Mouse (Mus musculus) left cerebral cortex, postnatal 14 days (tissue): Measurements from ENCODE around the gene Knop1. TPM values are rescaled to one million over a fixed set of nuclear protein-coding genes. Genes with fewer than 3 reads are reported as not detected.

ENCODE experiments used
- DNase-seq, 2 experiments: peaks; one replicate each; pipeline ENCODE4 v3.0.0; 2021 to 2022; ENCODE audit warnings: low spot score in 2 of 2, mixed read lengths in 1 of 2
- intact Hi-C: fragments of 180-260 bp; cut with DNase I; formaldehyde crosslinking; loops from one replicate; pipeline ENCODE4 v1.15.1; 2025
- total RNA-seq, 2 experiments: library from RNA; stranded (reverse); gene quantifications; 2 replicates each; pipeline ENCODE4 v1.2.3; 2021

The Knop1 gene
- total RNA-seq, 2 experiments from 2014 or later, result 36.8 to 39.6 TPM

DNA sequence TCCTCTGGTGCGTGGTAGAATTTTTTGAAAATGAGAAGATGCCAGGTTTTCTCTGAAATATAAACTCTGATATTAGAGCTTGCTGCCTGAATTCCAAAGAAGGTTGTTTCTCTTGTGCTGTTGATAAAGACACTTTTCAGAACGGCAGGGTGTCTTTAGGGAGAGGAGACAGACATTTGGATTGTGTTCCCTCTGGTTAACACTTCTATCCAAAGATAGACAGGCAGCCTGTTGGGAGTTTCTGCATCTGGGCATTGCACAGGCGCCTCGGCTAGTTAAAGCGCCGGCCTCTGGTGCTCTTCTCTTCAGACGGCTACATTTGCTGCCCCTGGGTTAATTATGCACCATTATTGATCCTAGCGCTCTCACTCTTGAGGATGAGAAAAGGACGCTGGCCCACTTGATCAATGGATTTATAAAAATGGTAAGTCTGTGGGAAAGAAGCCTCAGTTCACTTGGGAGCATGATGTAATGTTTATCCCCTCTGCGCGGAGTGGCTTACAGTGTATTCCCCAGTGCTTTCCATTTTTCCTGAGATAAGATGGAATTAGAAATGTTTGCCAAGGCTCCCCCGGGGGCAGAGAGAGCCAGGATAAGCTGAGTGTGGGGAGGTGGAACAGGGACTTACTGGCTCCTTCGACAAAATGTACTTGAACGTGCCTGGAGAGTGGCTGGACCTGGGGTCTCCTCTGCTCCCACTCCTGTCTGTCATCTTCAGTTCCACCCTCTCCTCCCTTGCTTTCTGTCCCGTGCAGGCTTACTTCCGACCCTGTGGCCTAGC is 49.2 kb downstream of the Knop1 start:
- no peak for DNase-seq
- intact Hi-C loops, result no loop called here

DNA sequence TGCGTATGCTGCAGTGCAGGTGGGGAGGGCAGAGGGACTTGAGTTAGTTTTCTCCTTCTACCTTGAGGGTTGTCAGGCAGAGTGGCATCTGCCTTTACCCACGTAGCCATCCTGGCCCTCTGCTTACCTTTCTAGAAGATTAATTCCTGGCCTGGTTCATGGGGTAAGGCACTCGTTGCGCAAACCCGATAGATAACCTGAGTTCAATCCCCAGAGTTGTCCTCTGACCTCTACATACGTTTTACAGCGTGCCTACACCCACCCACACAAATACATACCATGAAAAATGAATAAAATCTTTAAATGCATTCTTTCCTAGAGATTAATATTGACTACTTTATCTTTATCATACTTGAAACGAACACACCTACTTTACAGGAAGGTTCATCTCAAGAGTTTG is 52.6 kb downstream of the Knop1 start:
- DNase-seq, result no peak
- intact Hi-C loops, result no loop called here

DNA sequence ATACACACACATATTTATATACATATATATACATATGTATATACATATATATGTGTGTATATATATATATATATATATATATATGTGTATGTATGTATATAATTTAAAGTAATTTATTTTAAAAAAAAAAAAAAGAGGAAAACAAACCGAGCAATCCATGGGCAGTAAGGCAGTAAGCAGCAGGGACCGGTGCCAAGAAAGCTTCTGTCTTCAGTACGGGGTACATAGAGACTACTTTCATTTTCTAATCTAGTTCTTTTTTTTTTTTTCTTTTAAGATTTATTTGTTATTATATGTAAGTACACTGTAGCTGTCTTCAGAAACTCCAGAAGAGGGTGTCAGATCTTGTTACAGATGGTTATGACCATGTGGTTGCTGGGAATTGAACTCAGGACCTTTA is 54.3 kb downstream of the Knop1 start:
- DNase-seq, result no peak
- intact Hi-C loops, result no loop called here

DNA sequence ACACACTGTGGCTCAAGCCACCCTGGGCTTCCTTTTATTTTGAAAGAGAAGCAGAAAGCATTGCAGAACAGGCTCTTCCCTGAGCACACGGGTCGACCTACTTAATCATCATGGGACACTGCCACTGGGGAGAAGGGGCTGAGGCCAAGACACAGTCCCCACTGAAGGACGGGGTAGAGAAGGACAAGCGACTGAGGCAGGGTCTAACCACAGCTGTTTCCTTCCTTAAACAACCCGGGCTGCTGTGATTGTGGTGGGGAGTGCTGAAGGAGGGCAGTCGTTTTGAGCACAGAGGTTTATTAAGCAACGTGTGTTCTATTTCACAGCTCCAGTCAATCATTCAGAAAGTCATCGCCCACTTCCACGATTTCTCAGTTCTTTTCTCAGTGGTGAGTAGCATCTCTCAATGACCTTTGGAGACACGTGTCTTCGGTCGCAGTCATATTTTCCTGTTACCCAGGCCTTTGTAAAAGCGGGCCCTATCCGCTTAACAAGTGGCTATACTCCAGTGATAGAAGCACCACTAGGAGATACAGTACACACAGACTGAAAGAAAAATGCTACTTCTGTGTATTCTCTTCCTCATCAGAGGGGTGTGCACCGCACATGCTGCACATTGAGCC is 55.8 kb downstream of the Knop1 start:
- intact Hi-C loops, result no loop called here
- DNase-seq, result no peak

DNA sequence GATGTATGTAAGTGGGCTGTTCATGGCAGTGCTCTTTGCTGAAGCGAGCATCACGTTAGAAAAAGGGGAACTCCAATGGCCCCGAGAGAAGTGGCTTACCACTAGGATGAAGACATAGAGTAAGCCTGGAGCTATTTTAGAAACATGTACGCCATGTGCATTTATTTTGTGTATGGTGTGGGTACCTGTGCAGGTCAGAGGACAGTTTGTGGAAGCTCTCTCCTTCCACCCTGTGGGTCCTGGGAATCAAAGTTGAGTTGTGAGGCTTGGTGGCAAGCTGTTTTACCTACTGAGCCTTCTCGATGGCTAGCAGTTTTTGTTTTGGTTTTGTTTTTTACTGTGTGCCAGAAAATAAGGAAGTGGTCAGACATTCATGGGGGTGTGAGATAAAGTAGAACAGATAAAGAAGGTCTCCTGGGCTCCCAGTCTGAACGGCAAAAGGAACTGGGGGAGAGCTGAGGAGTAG is 57.9 kb downstream of the Knop1 start:
- intact Hi-C loops, result no loop called here
- no peak for DNase-seq

DNA sequence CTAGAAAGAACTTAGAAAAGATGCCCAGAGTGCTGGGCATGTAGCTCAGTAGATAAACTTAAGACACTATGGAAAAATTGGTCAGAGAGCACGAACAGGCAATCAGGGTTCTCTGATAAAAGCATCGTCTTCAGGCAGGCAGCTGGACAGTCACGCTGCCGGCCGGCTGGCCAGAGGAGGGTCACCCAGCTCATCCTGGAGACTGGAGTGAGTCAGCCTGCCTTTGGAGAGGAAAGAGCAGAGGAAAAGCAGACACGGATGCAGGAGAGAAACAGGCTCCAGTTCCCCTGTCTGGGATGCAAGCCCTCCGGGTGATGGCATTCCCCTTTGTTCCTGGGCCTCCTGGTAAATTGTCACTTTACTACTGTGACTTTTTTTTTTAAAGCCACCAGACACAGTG is 58.5 kb downstream of the Knop1 start:
- intact Hi-C loops, result no loop called here
- no peak for DNase-seq

DNA sequence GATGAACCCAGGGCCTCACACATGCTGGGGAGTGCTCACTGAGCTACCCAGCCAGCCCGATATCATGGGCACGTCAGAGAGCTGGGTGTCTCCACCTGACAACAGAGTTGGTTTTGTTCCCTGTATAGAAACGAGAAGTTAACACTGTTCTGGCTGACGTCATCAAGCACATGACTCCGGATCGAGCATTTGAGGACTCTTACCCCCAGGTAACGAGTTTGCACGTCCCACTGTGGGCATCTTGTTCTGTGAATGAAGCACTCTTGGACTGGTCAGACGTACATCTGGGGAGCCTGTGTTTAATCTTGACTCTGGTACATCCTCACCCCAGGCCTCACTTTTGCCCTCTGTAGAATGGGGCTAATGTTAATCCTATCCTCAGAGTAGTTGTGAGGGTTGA is 59.2 kb downstream of the Knop1 start:
- intact Hi-C loops, result no loop called here
- DNase-seq, result no peak

DNA sequence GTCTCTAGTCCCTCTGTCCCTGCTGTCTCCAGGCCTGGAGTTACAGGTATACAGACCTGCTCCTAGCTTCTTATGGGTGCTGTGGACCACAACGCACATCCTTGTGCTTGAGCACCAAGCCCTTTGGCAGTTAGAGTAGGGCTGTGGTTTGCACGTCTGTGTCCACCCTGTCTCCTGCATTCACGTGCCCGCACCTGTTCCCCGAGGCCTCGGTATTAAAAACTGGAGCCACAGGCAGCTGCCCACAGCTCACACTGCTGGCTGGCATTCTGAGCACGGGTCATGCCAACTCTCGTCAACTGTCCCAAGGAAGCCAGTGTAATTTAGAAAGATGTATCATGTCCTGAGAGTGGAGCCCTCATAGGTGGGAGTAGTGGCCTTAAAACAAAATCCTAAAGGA is 60.3 kb downstream of the Knop1 start:
- intact Hi-C loops, result no loop called here
- no peak for DNase-seq

DNA sequence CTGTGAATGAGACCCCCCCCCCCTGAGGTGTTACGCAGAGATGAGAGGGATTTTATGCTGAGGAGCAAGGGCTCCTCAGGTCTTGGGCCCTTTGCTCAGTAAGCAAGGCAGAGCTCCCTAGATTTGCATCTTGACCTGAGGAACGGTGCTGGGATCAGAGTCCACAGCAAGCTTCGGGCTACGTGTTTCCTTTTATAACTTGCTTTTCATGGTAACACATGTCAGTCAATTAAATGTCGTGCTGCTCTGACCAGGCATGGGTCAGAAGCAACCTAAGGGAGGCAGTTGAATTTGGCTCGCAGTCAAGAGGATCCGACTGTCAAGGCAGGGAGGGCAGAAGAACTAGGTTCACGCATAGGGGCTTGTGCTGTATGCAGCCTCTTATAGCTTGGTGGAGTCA is 62.2 kb downstream of the Knop1 start:
- no peak for DNase-seq
- intact Hi-C loops, result no loop called here

Other genes starting within 250 kb of the Knop1 start
- 100 to 1,000 TPM; 325 to 333 TPM for gene Gde1, start 150.5 kb downstream of the Knop1 start, total RNA-seq
- 10 to 100 TPM; 37.4 to 38.6 TPM for gene Ccp110, start 143.7 kb downstream of the Knop1 start, total RNA-seq
- gene Vps35l, start 116.0 kb downstream of the Knop1 start, total RNA-seq, result 10 to 100 TPM; 58.2 to 61.4 TPM
- gene Iqck, start 502 bp downstream of the Knop1 start, total RNA-seq, result 1 to 10 TPM; 3.0 to 3.3 TPM
- 10 to 100 TPM; 59.1 to 70.6 TPM for gene Gprc5b, start 139.0 kb upstream of the Knop1 start, total RNA-seq